Mouse (Mus musculus) MEL (cell line): ENCODE data around the gene Pgam1. TPM values are rescaled to one million over a fixed set of nuclear protein-coding genes. Genes with fewer than 3 reads are reported as not detected.

Experiments
- polyA plus RNA-seq, 2 experiments: library from polyadenylated mRNA; stranded (reverse) in 1 of 2; unstranded in 1 of 2; fragments of >175 nt in 1 of 2; fragments of >200 nt in 1 of 2; gene quantifications; 2 replicates each; pipeline versions ENCODE4 v1.2.1 to v1.2.4; 2012; ENCODE audit warnings: low replicate concordance in 2 of 2, low read depth in 1 of 2; ENCODE audit not compliant: insufficient read length in 2 of 2, insufficient read depth in 1 of 2, missing spikeins in 1 of 2
- total RNA-seq: library from RNA; depleted of rRNA; stranded (reverse); fragments of 300-350 nt; gene quantifications from 2 replicates; pipeline ENCODE4 v1.2.3, GENCODE M21; 2012; rRNA removed

Pgam1 gene
- total and polyA plus RNA-seq, 3 experiments: 220 to 756 (median 267) TPM

Other genes with a start within 250 kb of the Pgam1 start
- 0.04 TPM in 1 of 2 replicates, not detected in the other for gene Slit1, start 168.3 kb upstream of the Pgam1 start, total RNA-seq
- under 1 TPM in 1 of 2 experiments, not detected in 1; 0.04 TPM for gene Slit1, start 168.3 kb upstream of the Pgam1 start, polyA plus RNA-seq
- 47.5 and 53.9 TPM in 2 replicates for gene Arhgap19, start 109.9 kb upstream of the Pgam1 start, total RNA-seq
- gene Arhgap19, start 109.9 kb upstream of the Pgam1 start, polyA plus RNA-seq: 10 to 100 TPM in 1 of 2 experiments, not detected in 1; 67.9 TPM
- gene Frat1, start 82.0 kb upstream of the Pgam1 start, total RNA-seq: 26.7 and 36.0 TPM in 2 replicates
- gene Frat1, start 82.0 kb upstream of the Pgam1 start, polyA plus RNA-seq: 10 to 100 TPM in 1 of 2 experiments, not detected in 1; 31.5 TPM
- gene Frat2, start 63.8 kb upstream of the Pgam1 start, total RNA-seq: 55.6 and 58.2 TPM in 2 replicates
- gene Frat2, start 63.8 kb upstream of the Pgam1 start, polyA plus RNA-seq: 100 to 1,000 TPM in 1 of 2 experiments, not detected in 1; 110 TPM
- 93.8 and 106 TPM in 2 replicates for gene Rrp12, start 15.8 kb upstream of the Pgam1 start, total RNA-seq
- gene Rrp12, start 15.8 kb upstream of the Pgam1 start, polyA plus RNA-seq: 100 to 1,000 TPM in 1 of 2 experiments, 10 to 100 TPM in 1; 44.5 to 134 TPM
- gene Exosc1, start 21.5 kb downstream of the Pgam1 start, total RNA-seq: 101 and 118 TPM in 2 replicates
- 100 to 1,000 TPM; 162 to 390 TPM for gene Exosc1, start 21.5 kb downstream of the Pgam1 start, polyA plus RNA-seq
- 95.2 and 99.2 TPM in 2 replicates for gene Zdhhc16, start 21.6 kb downstream of the Pgam1 start, total RNA-seq
- 100 to 1,000 TPM in 1 of 2 experiments, not detected in 1; 128 TPM for gene Zdhhc16, start 21.6 kb downstream of the Pgam1 start, polyA plus RNA-seq
- 23.7 and 25.6 TPM in 2 replicates for gene Mms19, start 69.2 kb downstream of the Pgam1 start, total RNA-seq
- gene Mms19, start 69.2 kb downstream of the Pgam1 start, polyA plus RNA-seq: 10 to 100 TPM in 1 of 2 experiments, not detected in 1; 88.6 TPM
- gene Ubtd1, start 69.8 kb downstream of the Pgam1 start, total RNA-seq: 8.0 and 9.1 TPM in 2 replicates
- gene Ubtd1, start 69.8 kb downstream of the Pgam1 start, polyA plus RNA-seq: 10 to 100 TPM in 1 of 2 experiments, not detected in 1; 15.5 TPM
- gene Ankrd2, start 124.1 kb downstream of the Pgam1 start, total RNA-seq: not detected in 2 replicates
- gene Ankrd2, start 124.1 kb downstream of the Pgam1 start, polyA plus RNA-seq: not detected
- 0.31 TPM in 1 of 2 replicates, not detected in the other for gene Hoga1, start 133.7 kb downstream of the Pgam1 start, total RNA-seq
- under 1 TPM in 1 of 2 experiments, not detected in 1; 0.38 TPM for gene Hoga1, start 133.7 kb downstream of the Pgam1 start, polyA plus RNA-seq
- gene 4933411K16Rik, start 140.3 kb downstream of the Pgam1 start, total RNA-seq: not detected in 2 replicates
- gene 4933411K16Rik, start 140.3 kb downstream of the Pgam1 start, polyA plus RNA-seq: under 1 TPM in 1 of 2 experiments, not detected in 1; 0.10 TPM
- gene Morn4, start 174.4 kb downstream of the Pgam1 start, total RNA-seq: 4.9 and 5.7 TPM in 2 replicates
- 10 to 100 TPM in 1 of 2 experiments, not detected in 1; 18.4 TPM for gene Morn4, start 174.4 kb downstream of the Pgam1 start, polyA plus RNA-seq
- 10.2 and 12.2 TPM in 2 replicates for gene Pi4k2a, start 178.5 kb downstream of the Pgam1 start, total RNA-seq
- gene Pi4k2a, start 178.5 kb downstream of the Pgam1 start, polyA plus RNA-seq: 10 to 100 TPM in 1 of 2 experiments, not detected in 1; 30.3 TPM
- 49.5 and 54.8 TPM in 2 replicates for gene Avpi1, start 217.1 kb downstream of the Pgam1 start, total RNA-seq
- gene Avpi1, start 217.1 kb downstream of the Pgam1 start, polyA plus RNA-seq: 10 to 100 TPM in 1 of 2 experiments, not detected in 1; 53.3 TPM
- 7.9 and 9.7 TPM in 2 replicates for gene Marveld1, start 235.5 kb downstream of the Pgam1 start, total RNA-seq
- gene Marveld1, start 235.5 kb downstream of the Pgam1 start, polyA plus RNA-seq: 10 to 100 TPM in 1 of 2 experiments, not detected in 1; 24.4 TPM